Mouse (Mus musculus): ENCODE results near the gene Adcy9.
"Not testable (repeated sequence)": the region's sequence is repeated elsewhere in the genome, so short reads cannot be mapped to it uniquely, and the experiment has no call there.

The Adcy9 gene

DNA sequence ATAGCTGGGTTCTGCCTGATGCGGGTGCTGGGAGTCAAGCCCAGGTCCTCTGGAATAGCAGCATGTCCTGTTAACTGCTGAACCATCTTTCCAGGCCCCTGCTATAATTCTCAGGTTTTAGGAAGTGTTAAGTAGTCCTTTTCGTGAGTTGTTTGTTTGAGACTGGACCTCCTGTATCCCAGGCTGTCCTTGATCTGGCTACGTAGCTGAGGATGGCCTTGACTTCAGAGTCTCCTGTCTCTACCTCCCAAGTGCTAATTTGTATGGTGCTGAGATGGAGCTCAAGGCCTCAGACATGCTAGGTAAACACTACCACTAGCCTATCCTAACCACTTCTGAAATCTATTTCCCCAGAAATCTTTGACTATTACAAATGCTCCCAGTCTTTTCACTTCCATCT lies 37.9 kb downstream of the Adcy9 start:
- no peak for DNase-seq (ENCODE audit: low spot score in 2 of 2)

DNA sequence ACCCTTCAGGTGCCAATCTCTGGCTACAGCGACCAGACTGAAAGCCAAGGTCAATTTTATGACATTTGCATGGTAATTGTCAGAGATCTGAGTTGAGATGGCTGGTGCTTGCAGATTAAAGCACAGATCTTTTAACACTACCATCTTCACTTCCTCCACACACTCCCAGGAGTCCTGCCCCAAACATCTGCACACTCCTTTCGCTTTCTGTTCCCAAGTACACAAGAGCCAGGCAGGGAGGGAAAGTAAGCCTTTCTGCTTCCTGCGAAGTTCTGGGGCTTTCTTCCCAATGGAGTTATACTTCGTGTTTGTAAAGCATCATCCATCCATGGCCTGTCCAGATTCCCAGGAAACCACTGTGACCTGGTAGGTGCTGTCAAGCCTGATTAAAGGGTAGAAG lies 38.8 kb downstream of the Adcy9 start:
- no peak for DNase-seq (ENCODE audit: low spot score in 2 of 2)

DNA sequence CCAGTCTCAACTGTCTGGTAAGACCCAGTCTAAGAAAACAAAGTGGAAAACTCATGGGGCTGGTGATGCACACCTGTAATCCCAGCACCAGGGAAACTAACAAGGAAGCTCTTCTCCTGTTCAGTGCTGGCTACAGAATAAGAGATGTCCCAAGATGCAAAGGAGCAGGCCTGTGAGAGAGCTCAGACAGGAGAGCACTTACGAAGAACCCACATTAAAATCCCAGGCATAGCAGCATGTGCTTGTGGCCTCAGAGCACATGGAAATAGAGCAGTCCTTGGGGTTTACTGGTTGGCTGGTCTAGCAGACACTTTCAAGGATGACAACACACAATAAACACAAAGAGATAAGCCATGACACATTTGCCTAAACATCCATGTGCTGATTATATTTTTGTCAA lies 41.5 kb downstream of the Adcy9 start:
- no peak for DNase-seq (ENCODE audit: low spot score in 2 of 2)

DNA sequence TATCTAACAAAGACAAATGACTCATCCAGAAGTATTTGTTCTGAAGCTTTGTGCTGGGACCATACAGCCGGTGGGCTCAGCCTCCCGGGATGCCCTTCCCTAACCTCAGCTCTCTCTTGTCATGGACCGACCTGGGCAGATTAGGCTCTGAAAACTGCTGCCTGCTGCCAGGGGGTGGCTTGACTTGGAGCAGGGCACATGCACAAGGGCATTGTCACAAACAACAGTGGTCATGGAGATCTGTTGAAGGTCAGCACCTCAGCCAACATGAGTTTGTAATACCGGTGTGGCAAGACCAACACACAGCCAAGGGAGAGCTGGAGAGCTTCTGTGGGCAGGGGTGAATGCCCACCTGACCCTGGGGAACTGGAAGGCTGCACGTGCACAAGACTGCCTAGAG lies 42.7 kb downstream of the Adcy9 start:
- DNase-seq (ENCODE audit: low spot score in 2 of 2): no peak

DNA sequence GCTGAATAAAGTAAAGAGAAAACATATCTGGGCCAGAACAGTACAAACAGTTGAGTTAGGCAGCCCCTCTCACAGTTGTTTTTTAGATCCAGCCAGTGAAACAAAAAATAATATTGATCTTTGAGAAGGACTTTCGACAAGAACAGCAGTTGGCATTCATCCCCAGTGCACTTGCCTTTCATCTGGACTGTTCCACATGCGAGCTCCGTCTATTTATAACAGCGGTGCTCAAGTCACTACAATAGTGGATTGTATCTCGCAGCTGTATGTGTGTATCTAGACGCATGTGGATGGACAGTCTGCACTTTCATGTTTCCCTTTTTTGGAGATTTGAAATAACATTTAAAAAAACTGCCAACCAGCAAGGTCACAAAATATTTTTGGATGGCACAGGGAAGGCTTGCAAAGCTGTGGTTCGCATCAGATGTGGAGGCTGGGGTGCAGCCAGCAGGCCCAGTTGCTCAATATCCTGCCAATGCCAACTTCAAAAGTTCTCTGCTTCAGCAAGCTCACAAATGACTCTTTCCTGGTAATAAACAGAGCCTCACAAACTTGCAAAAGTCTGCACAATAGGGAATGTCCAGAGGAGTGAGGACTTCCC lies 45.4 kb downstream of the Adcy9 start:
- no peak for DNase-seq (ENCODE audit: low spot score in 2 of 2)

DNA sequence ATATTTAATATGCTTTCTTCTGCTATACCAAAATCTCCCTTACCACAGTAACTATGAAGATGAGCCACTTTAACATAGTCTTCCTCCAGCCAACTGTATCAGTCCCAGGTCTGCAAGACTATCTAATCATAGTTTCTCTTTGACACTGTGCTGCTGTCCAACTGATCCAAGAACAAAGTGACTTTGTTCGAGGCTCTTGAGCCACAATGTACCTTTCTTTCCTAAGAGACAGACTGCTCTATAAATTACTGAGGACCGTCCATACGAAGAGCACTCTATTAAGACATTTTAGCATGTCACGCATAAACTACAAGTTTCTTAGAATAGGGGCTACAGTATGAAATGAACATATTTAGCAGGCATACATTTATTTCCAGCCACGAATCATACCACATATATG lies 46.0 kb downstream of the Adcy9 start:
- DNase-seq (ENCODE audit: low spot score in 2 of 2): no peak

DNA sequence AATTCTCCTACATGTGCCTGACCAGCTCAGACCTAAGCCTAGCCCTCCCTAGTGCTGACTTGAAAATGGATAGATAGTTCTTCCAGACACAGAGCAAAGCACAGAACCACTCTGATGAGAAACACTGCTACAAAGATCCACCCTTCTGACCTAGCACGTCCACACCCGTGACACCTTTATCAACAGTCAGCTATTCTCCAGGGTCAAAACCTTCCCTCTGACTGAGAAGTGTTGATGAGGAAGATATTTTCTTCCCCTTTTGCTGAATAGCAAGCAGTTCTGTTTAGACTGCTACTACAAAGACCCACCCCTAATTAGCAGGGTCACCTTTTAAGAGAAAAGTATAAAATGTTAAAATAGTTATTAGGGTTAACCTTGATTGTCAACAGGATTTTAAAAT lies 49.3 kb downstream of the Adcy9 start:
- no peak for DNase-seq (ENCODE audit: low spot score in 2 of 2)

DNA sequence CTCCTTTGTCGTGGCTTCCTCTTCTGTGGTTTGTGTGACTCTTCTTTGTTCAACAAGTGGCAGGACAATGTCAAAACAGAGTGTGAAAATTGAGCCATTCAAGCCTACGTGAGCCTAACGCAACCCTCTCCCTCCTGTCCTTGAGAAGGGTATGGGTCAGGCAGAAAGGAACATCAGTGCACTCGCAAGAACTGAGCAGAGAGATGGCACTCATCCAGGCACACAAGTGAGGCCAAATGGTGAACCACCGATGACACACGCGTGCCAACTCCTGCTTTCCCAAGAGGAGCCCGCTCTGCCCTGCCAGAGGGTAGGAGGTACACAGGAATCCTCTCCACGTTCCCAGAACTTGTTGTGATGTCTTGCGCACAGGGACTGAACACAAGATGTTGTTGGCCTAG lies 50.2 kb downstream of the Adcy9 start:
- no peak for DNase-seq (ENCODE audit: low spot score in 2 of 2)

DNA sequence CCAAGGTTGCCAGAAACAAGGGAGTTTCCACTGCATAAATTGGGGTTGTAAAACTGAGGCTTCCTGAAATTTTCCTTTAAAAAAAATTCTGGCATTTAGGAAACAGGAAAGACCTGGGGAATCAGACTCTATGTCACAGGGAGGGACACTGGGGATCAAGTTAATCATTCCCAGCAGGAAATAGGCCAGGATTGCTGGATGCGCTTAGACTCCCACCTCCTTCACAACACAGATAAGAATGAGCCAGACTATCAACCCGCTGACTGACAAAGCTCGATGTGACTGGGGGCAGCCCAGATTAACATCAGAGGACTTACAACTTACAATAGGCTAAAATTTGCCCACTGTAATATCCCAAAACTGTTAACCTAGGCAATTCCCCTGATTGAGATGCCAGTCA lies 52.4 kb downstream of the Adcy9 start:
- no peak for DNase-seq (ENCODE audit: low spot score in 2 of 2)

DNA sequence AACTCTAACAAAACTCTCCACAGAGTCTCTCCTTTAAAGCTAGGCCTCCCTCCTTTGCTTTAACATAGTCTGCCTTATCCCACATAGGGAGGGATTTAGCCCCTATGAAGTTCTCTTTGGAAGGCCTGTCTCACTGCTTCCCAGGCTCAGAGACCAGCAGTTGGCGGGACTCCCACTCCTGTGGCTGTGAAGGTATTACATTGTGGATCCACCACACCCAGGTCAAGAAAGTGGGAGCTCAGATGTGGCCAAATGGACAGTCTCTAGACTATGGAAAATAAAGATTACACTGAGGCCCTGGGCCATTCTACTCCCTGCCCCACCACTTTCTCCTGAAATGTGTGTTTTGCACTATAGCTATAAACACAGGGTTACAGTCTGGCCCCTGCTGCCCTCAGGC lies 53.0 kb downstream of the Adcy9 start:
- DNase-seq (ENCODE audit: low spot score in 2 of 2): no peak

DNA sequence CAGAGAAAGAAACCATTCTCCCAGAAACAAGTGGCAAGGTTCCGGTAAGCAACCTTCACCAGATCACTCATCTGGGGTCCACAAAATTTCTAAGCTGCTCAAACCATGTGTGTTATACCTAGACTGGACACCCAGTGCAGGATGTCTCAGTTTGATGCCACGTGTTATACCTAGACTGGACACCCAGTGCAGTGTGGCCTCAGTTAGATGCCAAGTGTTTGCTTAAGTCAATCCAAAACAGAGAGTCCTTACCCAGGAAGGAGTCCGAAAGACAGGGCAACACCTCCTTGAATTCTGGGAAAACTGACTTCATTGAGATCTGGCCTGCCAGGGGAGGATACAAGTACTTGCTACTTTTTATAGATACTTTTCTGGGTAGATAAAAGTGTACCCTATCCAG lies 53.6 kb downstream of the Adcy9 start:
- no peak for DNase-seq (ENCODE audit: low spot score in 2 of 2)

DNA sequence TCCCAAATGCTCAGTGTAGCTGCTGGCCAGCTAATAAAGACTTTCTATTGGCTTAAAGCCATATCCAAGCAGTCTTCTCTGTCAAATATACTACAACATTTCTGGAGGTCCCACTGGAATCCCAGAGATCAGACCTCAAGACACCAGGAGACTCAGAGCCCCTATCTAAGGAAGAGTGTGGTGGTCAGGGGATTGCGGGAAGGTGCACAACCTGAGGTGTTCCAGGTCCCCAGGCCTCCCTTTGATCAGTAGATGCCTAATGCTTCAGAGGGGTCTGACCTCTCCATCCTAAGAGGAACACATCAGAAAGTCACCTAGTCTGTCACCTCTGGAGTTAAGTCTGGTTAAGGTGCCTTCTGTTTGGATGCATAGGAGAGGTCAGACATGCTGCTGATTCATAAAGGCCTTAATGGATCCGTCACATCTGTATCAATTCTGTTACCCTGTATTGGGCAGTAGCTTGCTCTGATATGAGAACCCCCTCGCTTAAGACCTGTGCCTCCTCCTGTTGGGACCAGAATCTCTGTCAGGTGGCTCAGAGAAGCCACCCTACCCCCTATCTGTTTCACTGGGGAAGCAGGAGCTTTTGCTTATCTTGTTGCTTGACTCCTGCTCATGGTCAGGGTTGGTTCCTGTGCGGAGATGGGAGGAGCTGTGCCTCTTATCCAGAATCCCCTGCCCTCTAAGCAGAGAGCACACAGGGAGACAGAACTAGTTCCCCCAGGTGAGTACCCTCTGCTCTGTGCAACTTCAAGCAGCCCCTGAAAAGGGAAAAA lies 56.8 kb downstream of the Adcy9 start:
- no peak for DNase-seq (ENCODE audit: low spot score in 2 of 2)

DNA sequence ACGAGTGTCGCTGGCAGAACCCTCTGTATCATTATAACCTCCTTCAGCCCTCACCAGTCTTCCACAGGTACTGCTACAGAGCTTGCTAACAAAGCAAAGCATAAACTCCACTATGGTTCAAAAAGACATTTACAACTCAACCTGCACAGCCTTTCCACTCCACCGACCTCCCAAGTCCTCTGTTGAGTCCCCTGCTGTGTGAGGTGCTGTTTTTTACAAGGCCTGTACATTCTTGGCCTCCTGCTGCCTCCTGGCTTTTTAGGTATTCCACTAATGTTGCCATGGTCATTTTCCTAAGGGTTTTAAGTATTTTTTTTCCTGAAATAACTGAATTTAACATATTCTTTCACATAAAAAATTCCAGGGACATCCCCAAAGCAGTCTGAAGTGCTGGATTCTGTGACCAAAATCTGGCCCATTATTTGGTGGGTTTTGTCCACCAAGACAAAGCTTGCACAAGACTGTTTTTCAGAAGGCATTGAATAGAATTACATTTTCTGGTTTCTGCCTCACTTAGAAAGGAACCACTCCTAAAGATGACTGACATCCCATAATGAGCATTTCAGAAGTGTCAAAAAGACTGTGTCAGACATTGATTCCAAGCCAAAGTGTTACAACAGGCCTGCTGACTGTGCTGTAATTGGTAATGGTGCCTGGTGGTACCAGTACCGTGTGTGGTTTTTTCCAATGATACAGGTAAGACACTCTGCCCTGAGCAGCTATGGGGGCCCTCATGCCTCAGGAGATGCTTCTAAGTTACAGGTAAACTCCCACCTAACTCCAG lies 64.8 kb downstream of the Adcy9 start:
- DNase-seq (ENCODE audit: low spot score in 2 of 2): no peak

DNA sequence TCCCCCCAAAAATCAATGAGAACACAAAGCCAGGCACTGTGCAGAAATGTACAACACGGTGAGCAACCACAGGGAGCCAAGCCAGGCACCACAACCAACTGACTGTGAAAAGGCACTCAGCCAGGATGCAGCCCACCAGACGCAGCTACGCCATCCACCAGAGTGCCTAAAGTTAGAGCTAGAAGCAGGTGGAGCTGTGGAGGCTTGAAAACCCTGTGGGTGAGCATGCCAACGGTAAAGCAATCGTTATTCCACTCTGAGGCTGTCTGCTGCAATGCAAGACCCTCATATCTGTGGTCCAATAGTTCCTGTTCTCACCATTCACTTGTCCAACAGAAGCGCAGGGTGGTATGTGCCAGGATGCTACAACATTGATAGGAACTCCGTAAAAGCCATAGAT lies 77.7 kb downstream of the Adcy9 start:
- no peak for DNase-seq (ENCODE audit: low spot score in 2 of 2)

DNA sequence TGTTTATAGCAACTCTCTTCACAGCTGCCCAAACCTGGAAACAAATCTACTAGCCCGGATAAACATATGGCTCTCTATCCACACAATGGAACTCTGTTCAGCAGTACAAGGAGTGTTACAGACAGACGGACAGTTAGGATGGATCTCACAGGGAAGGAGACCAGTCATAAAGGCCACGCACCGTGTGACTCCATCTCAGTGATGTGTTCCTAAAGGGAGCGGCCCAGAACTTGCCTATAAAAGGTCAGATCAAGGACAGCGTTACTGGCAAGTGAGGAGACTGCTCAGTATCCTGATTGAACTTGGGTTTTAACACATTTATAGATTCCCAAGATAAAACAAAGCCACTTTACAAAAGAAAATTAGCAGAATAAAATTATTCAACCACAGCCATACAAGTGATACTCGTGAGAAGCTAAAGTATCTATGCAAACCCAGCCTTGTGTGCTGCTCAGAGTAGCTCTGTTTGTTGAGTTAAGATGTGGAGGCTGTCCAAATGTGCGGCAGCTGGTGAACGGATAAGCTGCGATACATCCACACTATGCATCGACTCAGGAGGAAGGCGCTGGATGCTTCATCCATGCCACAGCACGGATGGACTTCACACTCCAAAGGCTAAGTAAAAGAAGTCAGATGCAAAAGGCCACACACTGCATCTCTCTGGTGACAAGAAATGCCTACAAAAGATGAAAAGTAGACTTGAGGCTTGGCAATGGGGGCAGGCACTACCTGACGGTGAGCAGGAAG lies 78.8 kb downstream of the Adcy9 start:
- no peak for DNase-seq (ENCODE audit: low spot score in 2 of 2)

DNA sequence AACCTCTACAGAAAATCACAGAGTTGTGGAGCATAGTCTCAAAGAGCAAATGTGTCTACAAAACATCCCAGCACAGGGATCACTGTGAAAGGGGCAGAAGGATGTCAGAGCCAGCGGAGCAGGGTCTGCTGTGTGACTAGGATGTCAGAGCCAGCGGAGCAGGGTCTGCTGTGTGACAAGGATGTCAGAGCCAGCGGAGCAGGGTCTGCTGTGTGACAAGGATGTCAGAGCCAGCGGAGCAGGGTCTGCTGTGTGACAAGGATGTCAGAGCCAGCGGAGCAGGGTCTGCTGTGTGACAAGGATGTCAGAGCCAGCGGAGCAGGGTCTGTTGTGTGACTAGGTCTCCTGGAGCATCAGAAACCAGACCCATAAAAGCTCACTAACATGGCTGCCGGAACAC lies 81.1 kb downstream of the Adcy9 start:
- not testable (repeated sequence) for DNase-seq (ENCODE audit: low spot score in 2 of 2)

DNA sequence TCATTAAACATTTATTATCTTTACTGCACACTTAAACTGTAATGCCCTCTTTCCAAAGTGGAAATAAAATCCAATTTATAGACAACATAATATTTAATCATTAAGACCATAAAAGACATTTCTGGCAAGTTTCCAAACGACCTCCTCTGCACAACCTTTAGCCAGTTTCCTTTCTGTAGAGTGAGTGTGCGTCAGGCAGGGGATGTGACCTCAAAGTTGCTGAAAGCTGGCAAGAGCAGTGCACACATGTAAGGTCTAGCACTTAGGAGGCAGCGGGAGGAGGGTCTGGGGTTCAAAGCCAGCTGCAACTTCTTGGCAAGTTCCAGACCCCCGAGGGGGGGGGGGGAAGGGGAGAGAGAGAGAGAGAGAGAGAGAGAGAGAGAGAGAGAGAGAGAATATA lies 83.0 kb downstream of the Adcy9 start:
- no peak for DNase-seq (ENCODE audit: low spot score in 2 of 2)

DNA sequence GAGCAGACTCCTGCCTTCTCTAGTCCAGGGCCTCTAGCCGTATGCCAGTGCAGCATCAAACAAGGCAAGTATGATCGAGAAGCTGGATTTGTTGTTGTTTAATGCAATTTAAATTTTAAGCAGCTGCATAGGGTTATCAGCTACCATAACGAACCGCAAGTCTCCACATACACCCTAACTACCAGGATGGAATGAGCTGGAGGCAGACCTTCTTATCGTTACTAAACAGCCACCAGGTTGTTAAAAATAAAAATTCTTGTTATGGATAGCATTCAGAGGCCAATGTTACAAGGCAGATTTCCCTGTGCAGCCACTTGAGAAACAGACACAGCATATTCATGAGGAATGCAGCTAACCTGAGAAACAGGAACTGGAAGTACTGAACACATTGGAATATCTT lies 86.5 kb downstream of the Adcy9 start:
- no peak for DNase-seq (ENCODE audit: low spot score in 2 of 2)

DNA sequence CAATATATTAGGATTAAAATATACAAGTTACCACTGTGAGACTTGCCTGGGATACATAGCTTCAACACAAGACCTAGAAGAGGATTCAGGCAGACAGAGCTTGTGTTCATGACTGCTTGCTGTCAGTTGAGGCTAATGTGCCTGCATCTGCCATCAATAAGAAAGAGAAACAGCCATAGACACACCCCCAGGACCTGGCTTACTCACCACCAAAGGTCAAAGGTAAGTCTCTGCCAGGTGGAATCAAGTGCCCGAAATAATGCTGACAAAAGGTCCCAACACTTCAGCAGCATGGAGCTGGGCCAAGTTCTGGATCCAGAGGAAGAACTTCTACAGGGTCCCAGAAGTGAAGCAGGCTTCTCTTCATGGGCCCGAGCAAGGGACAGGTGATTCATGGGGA lies 86.9 kb downstream of the Adcy9 start:
- DNase-seq (ENCODE audit: low spot score in 2 of 2): no peak

DNA sequence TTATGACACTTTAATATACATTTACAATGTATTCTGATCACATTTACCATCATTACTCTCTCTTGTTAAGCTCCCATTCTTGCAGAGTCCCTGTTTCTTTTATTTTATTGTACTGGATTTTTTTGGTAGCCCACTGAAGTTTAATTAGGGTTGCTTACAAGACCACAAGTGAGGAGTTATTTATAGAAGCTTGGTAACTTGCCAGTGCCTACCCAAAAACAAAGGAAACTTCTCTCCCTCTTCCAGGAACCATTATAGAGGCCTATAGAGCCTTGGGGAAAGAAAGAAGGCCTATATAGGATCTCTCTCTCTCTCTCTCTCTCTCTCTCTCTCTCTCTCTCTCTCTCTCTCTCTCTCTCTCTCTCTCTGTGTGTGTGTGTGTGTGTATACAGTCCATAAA lies 93.2 kb downstream of the Adcy9 start:
- DNase-seq (ENCODE audit: low spot score in 2 of 2): no peak

DNA sequence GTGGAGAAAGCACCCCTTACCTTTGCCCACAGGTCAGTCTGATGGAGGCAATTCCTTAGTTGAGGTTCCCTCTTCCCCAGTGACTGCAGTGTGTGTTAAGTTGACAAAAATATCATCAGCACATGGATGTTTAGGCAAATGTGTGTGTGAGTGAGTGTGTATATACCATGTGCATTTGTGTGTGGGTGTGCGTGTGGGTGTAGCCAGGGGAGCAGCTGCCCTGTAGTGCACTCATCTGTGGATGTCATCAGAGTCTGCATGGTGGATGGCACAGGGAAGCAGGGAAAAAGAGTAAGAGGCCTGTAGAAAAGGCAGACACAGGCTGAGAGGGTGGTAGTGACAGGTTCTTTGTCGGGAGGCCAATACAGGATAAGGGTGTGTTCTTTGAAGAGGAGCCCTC lies 94.5 kb downstream of the Adcy9 start:
- no peak for DNase-seq (ENCODE audit: low spot score in 2 of 2)

DNA sequence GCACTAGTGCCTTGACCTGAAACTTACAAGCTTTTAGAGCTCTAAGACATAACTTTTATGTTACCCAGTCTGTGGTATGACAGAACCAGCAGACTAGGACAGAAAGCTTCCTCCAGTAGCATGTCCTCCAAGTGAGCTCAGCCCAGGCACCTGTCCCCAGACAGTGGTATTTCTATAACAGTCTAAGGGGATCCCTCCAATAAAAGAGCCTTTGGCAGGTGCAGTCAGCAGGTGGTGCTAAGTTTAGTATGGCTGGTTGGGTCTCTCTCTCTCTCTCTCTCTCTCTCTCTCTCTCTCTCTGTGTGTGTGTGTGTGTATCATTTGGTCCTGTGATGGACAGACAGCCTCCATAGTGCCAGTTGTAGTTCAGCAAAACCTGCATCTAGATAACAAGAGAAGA lies 95.3 kb downstream of the Adcy9 start:
- no peak for DNase-seq (ENCODE audit: low spot score in 2 of 2)

Data from thymus, postnatal 10 days (tissue).